Mouse (Mus musculus) liver, embryonic 11.5 days (tissue): Measurements from ENCODE around the gene Vmn1r42. TPM values are rescaled to one million over a fixed set of nuclear protein-coding genes. Genes with fewer than 3 reads are reported as not detected.

Source experiments
- ATAC-seq: fragments of 200-750 bp; cut with Nextera tagmentation; replicated peaks from 2 replicates; pipeline ENCODE4 v1.8.0; 2017; ENCODE audit warnings: moderate number of reproducible peaks, mild to moderate bottlenecking, moderate TSS enrichment, moderate library complexity; ENCODE audit not compliant: low FRiP score
- DNase-seq: peaks from one replicate; pipeline ENCODE4 v3.0.0-alpha.2; 2017; ENCODE audit warnings: low spot score
- H3K27ac ChIP-seq: fragments of 300-500 bp; sonication (generic); 2 replicates; pipeline ENCODE4 v1.5.1; 2014; ENCODE audit warnings: mild to moderate bottlenecking, low read depth, low read length, control low read depth
- H3K27me3 ChIP-seq: fragments of 300-500 bp; sonication (generic); replicated peaks from 2 replicates; pipeline ENCODE4 v1.6.1; 2014; ENCODE audit warnings: low read length, mixed read lengths; ENCODE audit not compliant: control insufficient read depth, insufficient read depth
- H3K36me3 ChIP-seq: fragments of 300-500 bp; sonication (generic); 2 replicates; pipeline ENCODE4 v1.6.1; 2014; ENCODE audit warnings: mild to moderate bottlenecking, low read length, moderate library complexity, mixed read lengths; ENCODE audit not compliant: control insufficient read depth, insufficient read depth
- H3K4me1 ChIP-seq: fragments of 300-500 bp; sonication (generic); replicated peaks from 2 replicates; pipeline ENCODE4 v1.6.1; 2014; ENCODE audit warnings: low read length, mixed read lengths; ENCODE audit not compliant: control insufficient read depth, insufficient read depth
- H3K4me2 ChIP-seq: fragments of 300-500 bp; sonication (generic); 2 replicates; pipeline ENCODE4 v1.6.1; 2014; ENCODE audit warnings: mild to moderate bottlenecking, control low read depth, moderate library complexity
- H3K4me3 ChIP-seq: fragments of 300-500 bp; sonication (generic); 2 replicates; pipeline ENCODE4 v1.5.1; 2014; ENCODE audit warnings: low read depth, low read length, control low read depth
- H3K9ac ChIP-seq: fragments of 300-500 bp; sonication (generic); 2 replicates; pipeline ENCODE4 v1.6.1; 2014; ENCODE audit warnings: low read depth, low read length, control low read depth
- H3K9me3 ChIP-seq: fragments of 300-500 bp; sonication (generic); 2 replicates; pipeline ENCODE4 v1.6.1; 2016; ENCODE audit warnings: low read length, inconsistent platforms, mixed read lengths; ENCODE audit not compliant: control insufficient read depth
- WGBS: fragments of 180-500 bp; shearing (Covaris S2); extraction: QIAGEN DNeasy Blood & Tissue Kit; methylation state at CpG from one replicate; pipeline ENCODE4 v1.1.7; 2014; 5-methylcytosine and 5-hydroxymethylcytosine counted together
- polyA plus RNA-seq: library from polyadenylated mRNA; unstranded; fragments of >200 nt; fragmentation: Nextera tagmentation; extraction: Ambion mirVana; gene quantifications from 2 replicates; pipeline ENCODE4 v1.2.1, GENCODE M21; 2014

Gene Vmn1r42
- polyA plus RNA-seq, 1 experiment from 2014 or later, result not detected

GRCm38 (mm10) chr6:89857552-89857951 lies 18.7 kb downstream of the Vmn1r42 start:
- H3K4me3 ChIP-seq, result no peak overlapping the region
- no peaks in the 10 kb centered on the region for H3K36me3 ChIP-seq
- H3K27me3 ChIP-seq, result no peaks in the 10 kb centered on the region
- H3K4me2 ChIP-seq, result no peak overlapping the region
- H3K4me1 ChIP-seq, result no peaks in the 10 kb centered on the region
- WGBS, result 63% methylated on average over 3 of the region's 3 CpGs
- no peak overlapping the region for H3K9ac ChIP-seq
- no peak overlapping the region for H3K27ac ChIP-seq
- no peak for ATAC-seq
- H3K9me3 ChIP-seq, result peaks cover 10% of the 10 kb centered on the region
- DNase-seq, result no peak

Other genes with a start within 250 kb of the Vmn1r42 start
- 10.0 and 11.2 TPM in 2 replicates for gene Txnrd3, start 232.4 kb downstream of the Vmn1r42 start, polyA plus RNA-seq
- not detected in 2 replicates for gene Vmn1r40, start 168.9 kb downstream of the Vmn1r42 start, polyA plus RNA-seq
- not detected in 2 replicates for gene Vmn1r41, start 135.6 kb downstream of the Vmn1r42 start, polyA plus RNA-seq
- gene Vmn1r43, start within 50 bp of the Vmn1r42 start, polyA plus RNA-seq, result not detected in 2 replicates
- gene Vmn1r44, start 7.2 kb upstream of the Vmn1r42 start, polyA plus RNA-seq, result not detected in 2 replicates
- gene Vmn1r45, start 64.2 kb upstream of the Vmn1r42 start, polyA plus RNA-seq, result not detected in 2 replicates
- gene Vmn1r46, start 92.9 kb upstream of the Vmn1r42 start, polyA plus RNA-seq, result not detected in 2 replicates
- not detected in 2 replicates for gene Vmn1r47, start 139.7 kb upstream of the Vmn1r42 start, polyA plus RNA-seq
- not detected in 2 replicates for gene Vmn1r48, start 160.4 kb upstream of the Vmn1r42 start, polyA plus RNA-seq
- gene Vmn1r49, start 202.1 kb upstream of the Vmn1r42 start, polyA plus RNA-seq, result not detected in 2 replicates
- not detected in 2 replicates for gene Vmn1r50, start 225.0 kb upstream of the Vmn1r42 start, polyA plus RNA-seq
- not detected in 2 replicates for gene Vmn1r51, start 246.2 kb upstream of the Vmn1r42 start, polyA plus RNA-seq